Mouse (Mus musculus) bone marrow, adult 2 months (tissue): Measurements from ENCODE around the gene Olfr331.

ENCODE experiments used
- CTCF ChIP-seq: fragments of 200-500 bp; IDR thresholded peaks from 2 replicates; pipeline ENCODE4 v1.5.1; 2011; ENCODE audit warnings: low read length, control low read depth; ENCODE audit not compliant: control insufficient read depth, insufficient read depth
- POLR2A ChIP-seq: fragments of 200-500 bp; IDR thresholded peaks from 2 replicates; pipeline ENCODE4 v1.6.1; 2011; ENCODE audit warnings: low read depth, mild to moderate bottlenecking, control low read depth, low read length, borderline replicate concordance; ENCODE audit not compliant: control insufficient read depth

- TF ChIP-seq CTCF (no peak), POLR2A (no peak)
These were observed 40.2 kb downstream of the Olfr331 start, which contains the start of gene Olfr30 for GRCm38 (mm10) chr11:58462170-58462569.
